Mouse (Mus musculus) cerebellum, adult 2 months (tissue): ENCODE measurements around the gene Sapcd2.

Source experiments
- CTCF ChIP-seq: fragments of 200-500 bp; IDR thresholded peaks from 2 replicates; pipeline ENCODE4 v1.5.1; 2011; ENCODE audit warnings: low read depth, mild to moderate bottlenecking, control low read depth, low read length, moderate library complexity, borderline replicate concordance; ENCODE audit not compliant: insufficient read depth
- POLR2A ChIP-seq: fragments of 200-500 bp; IDR thresholded peaks from 2 replicates; pipeline ENCODE4 v1.6.1; 2011; ENCODE audit warnings: low read length, control low read depth, borderline replicate concordance; ENCODE audit not compliant: insufficient read depth

- TF ChIP-seq CTCF: no peak
- no peak for TF ChIP-seq POLR2A
Measured at GRCm38 (mm10) chr2:25338303-25338702, 33.8 kb upstream of the Sapcd2 start.
